Mouse (Mus musculus) c-Kit-positive CD71-positive TER-119-positive erythroid progenitor cells, embryonic 14.5 days (primary cell): Measurements from ENCODE around the gene Mxd1.

Experiments
- DNase-seq: peaks from one replicate; pipeline ENCODE4 v3.0.0-alpha.2; 2013; ENCODE audit warnings: low spot score

Gene Mxd1

GRCm38 (mm10) chr6:86668580-86669239 lies at the start of gene Mxd1:
Gene Mxd1, minus strand, starts transcription at chr6:86669161.
- no peak for DNase-seq

GRCm38 (mm10) chr6:86708072-86708774 lies 39.3 kb upstream of the Mxd1 start:
- DNase-seq = no peak

- no peak for DNase-seq
These were observed 33.6 kb upstream of the Mxd1 start for GRCm38 (mm10) chr6:86702577-86702976.

- DNase-seq = no peak
These were observed 28.9 kb upstream of the Mxd1 start for GRCm38 (mm10) chr6:86697903-86698302.

DNA sequence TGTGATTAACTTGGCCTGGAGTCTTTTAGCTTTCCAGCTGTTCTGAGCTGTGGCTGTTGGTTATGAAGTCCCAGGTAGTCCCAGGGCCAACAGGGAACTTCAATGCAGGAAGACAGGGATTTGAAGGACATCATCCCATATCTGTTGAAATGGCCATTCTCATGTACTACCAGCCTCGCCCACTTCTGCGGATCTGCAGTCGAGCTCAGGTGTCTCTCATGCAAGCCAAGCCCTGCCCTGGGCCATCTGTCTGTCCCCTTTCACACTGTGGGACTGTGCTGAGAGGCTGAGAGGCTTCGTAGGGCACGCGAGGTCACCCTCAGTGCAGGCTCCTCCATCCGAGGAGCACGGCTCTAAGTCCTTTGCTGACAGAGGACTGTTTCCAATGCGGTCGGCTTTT lies 27.3 kb upstream of the Mxd1 start:
- no peak for DNase-seq

DNA sequence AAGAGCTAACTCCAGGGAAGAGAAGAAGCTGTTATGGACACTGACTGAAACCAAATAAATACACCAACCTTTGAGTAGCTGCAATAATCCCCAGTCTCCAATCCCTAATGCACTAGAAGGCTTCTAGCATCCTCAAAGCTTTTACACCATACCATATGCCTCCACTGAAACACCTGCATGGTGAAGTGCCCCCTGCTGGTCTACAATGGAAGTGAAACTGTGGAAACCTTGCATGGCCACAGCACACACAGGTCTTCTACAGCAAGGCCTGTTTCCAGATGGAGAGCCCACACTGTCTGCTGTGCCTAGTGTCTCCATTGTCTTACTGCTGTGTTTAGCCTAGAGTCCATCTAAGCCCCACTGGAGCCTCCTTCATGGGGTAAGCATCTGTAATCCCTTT lies 25.5 kb upstream of the Mxd1 start:
- peak; percentile 71 for DNase-seq

- peak; percentile 37 for DNase-seq
These were observed 20.7 kb upstream of the Mxd1 start for GRCm38 (mm10) chr6:86689671-86690070.

DNA sequence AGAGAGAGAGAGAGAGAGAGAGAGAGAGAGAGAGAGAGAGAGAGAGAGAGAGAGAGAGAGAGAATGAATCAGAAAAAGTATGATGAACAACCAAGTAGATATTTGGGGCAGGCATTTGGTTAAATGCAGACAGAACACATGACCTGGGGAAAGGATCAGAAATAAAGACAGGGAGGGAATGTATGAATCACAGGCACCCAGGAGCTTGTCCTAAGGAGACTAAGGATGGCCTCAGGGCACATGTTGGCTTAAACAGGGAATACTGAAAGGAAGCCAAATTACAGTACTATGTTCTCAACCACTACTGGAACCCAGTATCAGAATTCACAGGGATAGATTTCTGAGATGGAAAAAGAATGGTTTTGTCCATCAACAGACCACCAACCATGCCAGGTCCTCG lies 18.0 kb upstream of the Mxd1 start:
- DNase-seq = no peak

- no peak for DNase-seq
These were observed 15.7 kb upstream of the Mxd1 start for GRCm38 (mm10) chr6:86684655-86685011.

- DNase-seq = peak; percentile 91
These were observed 15.1 kb upstream of the Mxd1 start, which contains the start of gene Snrnp27 for GRCm38 (mm10) chr6:86683872-86684654. Gene Snrnp27, minus strand, starts transcription at chr6:86684522.

- no peak for DNase-seq
These were observed 12.3 kb upstream of the Mxd1 start for GRCm38 (mm10) chr6:86681289-86681688.

DNA sequence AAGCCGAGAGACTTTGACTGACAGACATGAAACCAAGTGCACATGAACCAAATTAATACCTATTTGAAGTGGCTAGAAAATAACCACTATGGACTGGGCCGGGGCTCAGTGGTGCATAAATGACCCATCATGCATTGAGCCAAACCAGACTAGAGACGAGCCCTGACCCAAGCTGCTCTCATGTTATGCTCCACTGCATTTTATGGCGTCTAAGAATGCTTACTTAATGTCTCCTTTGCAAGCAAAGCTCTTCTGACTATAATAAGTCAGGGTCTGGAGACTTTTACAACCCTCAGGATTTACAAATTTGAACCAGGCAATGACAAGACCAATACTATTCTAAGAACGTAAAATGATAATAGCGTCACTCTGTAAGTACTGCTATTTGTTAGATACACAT lies 9.4 kb upstream of the Mxd1 start:
- DNase-seq = no peak

DNA sequence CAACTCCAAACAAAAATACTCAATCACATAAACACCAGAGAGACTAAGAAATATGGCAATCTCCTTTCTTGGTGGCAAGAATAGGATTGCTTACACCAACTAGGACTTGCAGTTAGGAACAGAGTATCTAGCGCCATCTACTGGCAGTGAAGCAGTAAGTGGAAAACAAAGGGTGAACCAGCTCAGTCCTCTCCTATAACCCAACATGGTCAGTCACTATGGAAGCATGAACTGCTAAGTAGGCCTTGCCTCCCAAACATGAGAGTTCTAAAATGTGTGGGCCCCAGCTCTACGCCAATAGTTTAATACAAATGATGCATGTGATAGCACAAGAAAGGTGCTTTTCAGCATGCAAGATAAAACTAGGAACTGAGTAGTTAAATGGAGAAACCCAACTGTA lies 1.9 kb upstream of the Mxd1 start:
- peak; percentile 79 for DNase-seq

GRCm38 (mm10) chr6:86669240-86669727 lies 323 bp upstream of the Mxd1 start:
- peak; percentile 99 for DNase-seq

DNA sequence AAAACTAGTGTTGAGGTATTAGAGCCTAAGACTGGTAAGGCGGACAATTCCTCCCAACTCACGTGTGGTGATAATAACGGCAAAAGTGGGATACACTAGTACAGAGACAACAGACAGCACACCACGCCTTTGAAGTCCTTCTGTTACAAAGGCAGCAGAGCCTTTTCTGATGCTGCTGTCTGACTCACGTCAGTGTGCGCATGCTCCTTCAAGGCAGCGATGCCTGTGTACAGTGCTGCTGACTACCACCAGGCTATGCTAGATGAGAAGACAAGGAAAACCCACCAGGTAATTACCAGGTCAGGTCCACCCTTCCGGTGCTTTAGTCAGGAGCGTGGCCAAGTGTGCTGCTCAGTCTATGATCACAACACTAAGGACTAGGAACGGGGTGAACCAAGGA lies 1.9 kb downstream of the Mxd1 start:
- DNase-seq = no peak

GRCm38 (mm10) chr6:86665560-86666307 lies 3.2 kb downstream of the Mxd1 start:
- DNase-seq = no peak

DNA sequence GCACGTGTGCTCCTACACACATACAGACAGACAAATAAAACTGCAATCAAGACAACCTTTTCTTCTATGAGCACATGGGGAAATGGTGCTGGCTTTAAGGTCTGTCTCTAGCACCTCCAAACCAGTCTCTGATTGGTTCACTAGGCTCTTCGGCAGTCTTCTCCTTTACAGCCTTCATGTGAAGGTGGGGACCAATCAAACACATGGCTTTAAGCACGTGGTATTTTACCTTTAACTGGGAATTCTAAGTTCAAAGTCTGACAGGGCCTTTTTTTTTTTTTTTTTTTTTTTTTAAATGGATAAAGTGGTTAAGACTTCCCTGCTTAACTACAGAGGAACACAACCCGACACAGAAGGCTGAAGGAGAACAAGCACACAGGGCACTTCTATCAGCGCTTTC lies 3.9 kb downstream of the Mxd1 start:
- DNase-seq = no peak

- DNase-seq = peak; percentile 77
These were observed 8.6 kb downstream of the Mxd1 start for GRCm38 (mm10) chr6:86660161-86660877.

- no peak for DNase-seq
These were observed 10.5 kb downstream of the Mxd1 start for GRCm38 (mm10) chr6:86658501-86658900.

- DNase-seq = no peak
These were observed 14.6 kb downstream of the Mxd1 start for GRCm38 (mm10) chr6:86654270-86654916.

GRCm38 (mm10) chr6:86653026-86653425 lies 15.9 kb downstream of the Mxd1 start:
- DNase-seq = no peak
